Mouse (Mus musculus) gastrocnemius, postnatal 36 days (tissue): ENCODE results near the gene Creb3l1. TPM values are rescaled to one million over a fixed set of nuclear protein-coding genes. Genes with fewer than 3 reads are reported as not detected.
A peak's percentile ranks its signal among the peaks of the same experiment; 100 is the strongest.

Source experiments
- DNase-seq, 2 experiments: peaks; one replicate each; pipeline ENCODE4 v3.0.0; 2022
- intact Hi-C: fragments of 180-260 bp; cut with DNase I; formaldehyde crosslinking; loops from one replicate; pipeline ENCODE4 v1.15.1; 2025
- total RNA-seq, 2 experiments: library from RNA; stranded (reverse); gene quantifications; 2 replicates each; pipeline ENCODE4 v1.2.3; 2021

Creb3l1 gene
- total RNA-seq, 2 experiments from 2014 or later, result 3.9 to 5.7 TPM

- intact Hi-C loops, result no loop called here
- no peak for DNase-seq
Measured at GRCm38 (mm10) chr2:91950275-91951085, 73.8 kb downstream of the Creb3l1 start.

- intact Hi-C loops, result loop anchor here (5.0 kb wide), 1 partner anchor 108 kb away; no protein-coding TSS in a partner anchor
- peak; percentile 45 to 58 for DNase-seq
Measured at GRCm38 (mm10) chr2:91949411-91950274, 74.7 kb downstream of the Creb3l1 start.

GRCm38 (mm10) chr2:91948792-91949241 lies 75.5 kb downstream of the Creb3l1 start:
- no peak for DNase-seq
- intact Hi-C loops, result loop anchor here (5.0 kb wide), 1 partner anchor 108 kb away; no protein-coding TSS in a partner anchor

GRCm38 (mm10) chr2:91948151-91948509 lies 76.2 kb downstream of the Creb3l1 start:
- intact Hi-C loops, result loop anchor here (5.0 kb wide), 1 partner anchor 109 kb away; no protein-coding TSS in a partner anchor
- DNase-seq, result no peak

- intact Hi-C loops, result loop anchor here (5.0 kb wide), 1 partner anchor 110 kb away; no protein-coding TSS in a partner anchor
- no peak for DNase-seq
Measured at GRCm38 (mm10) chr2:91947397-91948150, 76.7 kb downstream of the Creb3l1 start.

- DNase-seq, result no peak
- intact Hi-C loops, result loop anchor here (5.0 kb wide), 1 partner anchor 110 kb away; no protein-coding TSS in a partner anchor
Measured at GRCm38 (mm10) chr2:91946836-91947235, 77.5 kb downstream of the Creb3l1 start.

GRCm38 (mm10) chr2:91945483-91945882 lies 78.8 kb downstream of the Creb3l1 start, which contains the start of gene Gm9821:
Gene Gm9821, plus strand, starts transcription at chr2:91945703.
- no peak for DNase-seq
- intact Hi-C loops, result loop anchor here (2.0 to 5.0 kb wide), 3 partner anchors 13 to 112 kb away; no protein-coding TSS in a partner anchor

GRCm38 (mm10) chr2:91944170-91944950 lies 79.9 kb downstream of the Creb3l1 start:
- peak; percentile 69 to 80 for DNase-seq
- intact Hi-C loops, result loop anchor here (2.0 kb wide), 2 partner anchors 14 to 42 kb away; no protein-coding TSS in a partner anchor

- no peak for DNase-seq
- intact Hi-C loops, result no loop called here
Measured at GRCm38 (mm10) chr2:91942356-91942755, 81.9 kb downstream of the Creb3l1 start.

- DNase-seq, result no peak
- intact Hi-C loops, result loop anchor here (5.0 kb wide), 1 partner anchor 38 kb away; the partner anchor contains the start of gene Dgkz
Measured at GRCm38 (mm10) chr2:91939303-91939935, 84.9 kb downstream of the Creb3l1 start.

GRCm38 (mm10) chr2:91936154-91936553 lies 88.1 kb downstream of the Creb3l1 start:
- DNase-seq, result no peak
- intact Hi-C loops, result loop anchor here (5.0 kb wide), 1 partner anchor 41 kb away; the partner anchor contains the start of gene Dgkz

GRCm38 (mm10) chr2:91934826-91935525 lies 89.3 kb downstream of the Creb3l1 start:
- intact Hi-C loops, result loop anchor here (5.0 kb wide), 1 partner anchor 42 kb away; the partner anchor contains the start of gene Dgkz
- no peak for DNase-seq

- no peak for DNase-seq
- intact Hi-C loops, result no loop called here
Measured at GRCm38 (mm10) chr2:91934016-91934415, 90.3 kb downstream of the Creb3l1 start.

GRCm38 (mm10) chr2:91933471-91933870 lies 90.8 kb downstream of the Creb3l1 start:
- no peak for DNase-seq
- intact Hi-C loops, result no loop called here

GRCm38 (mm10) chr2:91932737-91933350 lies 91.5 kb downstream of the Creb3l1 start:
- DNase-seq, result no peak
- intact Hi-C loops, result no loop called here
